Mouse (Mus musculus) c-Kit-positive CD71-negative TER-119-negative erythroid progenitor cells, embryonic 14.5 days (primary cell): Measurements from ENCODE around the gene Defa36.
"Not testable (repeated sequence)": the region's sequence is repeated elsewhere in the genome, so short reads cannot be mapped to it uniquely, and the experiment has no call there.

Source experiments
- DNase-seq: peaks from one replicate; pipeline ENCODE4 v3.0.0-alpha.2; 2013; ENCODE audit warnings: low read depth

The Defa36 gene

DNA sequence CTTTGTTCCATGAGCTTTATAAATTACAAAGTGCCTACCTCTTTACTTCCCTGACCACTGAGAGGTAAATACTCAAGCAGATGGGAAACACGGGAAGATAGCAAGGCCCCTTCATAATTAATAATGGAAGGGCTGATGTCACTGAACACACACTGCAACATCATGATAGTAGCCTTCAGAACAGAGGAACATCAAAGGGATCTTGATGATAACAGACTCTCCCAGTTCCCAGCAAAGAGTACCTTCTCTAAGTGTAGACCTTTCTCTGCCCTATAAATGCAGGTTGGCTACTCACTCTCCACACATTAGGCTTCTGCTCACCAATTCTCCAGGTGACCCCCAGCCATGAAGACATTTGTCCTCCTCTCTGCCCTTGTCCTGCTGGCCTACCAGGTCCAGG lies at the start of gene Defa36:
TSS of gene Defa36 (plus strand) at position 301 of the 400 bp plus-strand sequence.
- not testable (repeated sequence) for DNase-seq

DNA sequence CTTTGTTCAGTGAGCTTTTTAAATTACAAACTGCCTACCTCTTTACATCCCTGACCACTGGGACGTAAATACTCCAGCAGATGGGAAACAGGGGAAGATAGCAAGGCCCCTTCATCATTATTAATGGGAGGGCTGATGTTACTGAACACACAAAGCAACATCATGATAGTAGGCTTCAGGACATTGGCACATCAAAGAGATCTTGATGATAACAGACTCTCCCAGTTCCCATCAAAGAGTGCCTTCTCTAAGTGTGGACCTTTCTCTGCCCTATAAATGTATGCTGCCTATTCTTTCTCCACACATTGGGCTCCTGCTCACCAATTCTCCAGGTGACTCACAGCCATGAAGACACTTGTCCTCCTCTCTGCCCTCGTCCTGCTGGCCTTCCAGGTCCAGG lies 49.0 kb upstream of the Defa36 start, which contains the start of gene Defa2:
TSS of gene Defa2 (plus strand) at position 301 of the 400 bp plus-strand sequence.
- not testable (repeated sequence) for DNase-seq

- DNase-seq = not testable (repeated sequence)
These were observed 35.7 kb upstream of the Defa36 start, which contains the start of gene Defa33 for GRCm38 (mm10) chr8:21391511-21391910. Defa33 (plus strand) TSS chr8:21391811.

DNA sequence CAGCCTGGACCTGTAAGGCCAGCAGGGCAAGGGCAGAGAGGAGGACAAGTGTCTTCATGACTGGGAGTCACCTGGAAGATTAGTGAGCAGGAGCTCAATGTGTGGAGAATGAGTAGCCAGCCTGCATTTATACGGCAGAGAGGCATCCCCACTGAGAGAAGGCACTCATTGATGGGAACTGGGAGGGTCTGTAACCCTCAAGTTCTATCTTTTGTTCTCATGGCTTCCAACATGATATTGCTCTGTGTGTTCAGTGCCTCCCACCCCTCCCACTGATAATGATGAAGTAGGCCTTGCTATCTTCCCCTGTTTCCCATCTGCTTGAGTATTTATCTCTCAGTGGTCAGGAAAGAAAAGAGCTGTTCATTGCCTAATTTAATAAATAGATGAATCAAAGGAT lies 29.2 kb downstream of the Defa36 start, which contains the start of gene Gm7849:
TSS of gene Gm7849 (minus strand) at position 101 of the 400 bp plus-strand sequence.
- not testable (repeated sequence) for DNase-seq
